Mouse (Mus musculus) thymus, adult 18-20 months (tissue): Measurements from ENCODE around the gene Manba.
"Not testable (repeated sequence)": the region's sequence is repeated elsewhere in the genome, so short reads cannot be mapped to it uniquely, and the experiment has no call there.

Experiments
- DNase-seq, 2 experiments: peaks; one replicate each; pipeline ENCODE4 v3.0.0; 2022; ENCODE audit warnings: mixed read lengths in 2 of 2

The Manba gene

DNA sequence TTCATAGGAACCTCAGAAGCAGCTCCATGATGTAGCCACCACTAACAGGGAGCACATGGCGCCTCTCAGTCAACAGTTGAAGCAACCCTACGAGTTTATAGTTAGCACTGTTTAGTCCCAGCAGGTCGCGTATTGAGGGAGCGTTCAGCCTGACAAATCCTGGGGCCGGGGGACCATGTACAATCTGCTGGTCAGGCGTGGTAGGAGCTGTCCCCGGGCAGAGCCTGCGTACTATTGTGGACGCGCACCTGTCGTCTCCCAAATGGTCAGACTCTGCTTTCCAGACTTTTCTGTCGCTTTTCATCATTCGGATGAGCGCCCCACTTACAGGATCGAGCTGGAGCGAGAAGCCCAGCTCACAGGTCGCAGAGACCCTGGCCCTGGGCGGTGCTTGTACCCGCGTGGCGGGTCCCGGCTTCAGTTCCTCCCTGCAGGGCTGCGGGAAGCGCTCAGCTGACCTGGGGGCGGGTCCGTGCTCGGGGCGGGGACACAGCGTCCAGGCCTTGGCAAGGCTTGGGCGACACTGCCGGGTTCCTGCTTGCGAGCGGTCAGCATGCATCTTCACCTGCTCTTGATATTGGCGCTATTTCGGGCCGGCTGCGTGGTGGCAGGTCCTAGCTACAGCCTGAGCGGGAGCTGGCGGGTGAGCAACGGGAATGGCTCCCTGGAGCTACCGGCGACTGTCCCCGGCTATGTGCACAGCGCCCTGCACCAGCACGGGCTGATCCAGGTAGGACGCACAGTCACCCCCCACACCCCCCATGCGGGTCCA is at the start of gene Manba:
TSS of gene Manba (plus strand) at position 484 of the 772 bp plus-strand sequence.
- DNase-seq, result peak; percentile 58

GRCm38 (mm10) chr3:135436901-135437616 is 48.4 kb upstream of the Manba start:
- DNase-seq, result no peak

- DNase-seq, result peak; percentile 99
Measured at GRCm38 (mm10) chr3:135437758-135438495, 47.5 kb upstream of the Manba start, which contains the start of gene Ube2d3. Gene Ube2d3 (plus strand): TSS chr3:135438149.

GRCm38 (mm10) chr3:135438531-135438912 is 46.9 kb upstream of the Manba start:
- DNase-seq, result peak; percentile 87 to 91

- peak; percentile 84 to 89 for DNase-seq
Measured at GRCm38 (mm10) chr3:135438913-135439531, 46.4 kb upstream of the Manba start.

DNA sequence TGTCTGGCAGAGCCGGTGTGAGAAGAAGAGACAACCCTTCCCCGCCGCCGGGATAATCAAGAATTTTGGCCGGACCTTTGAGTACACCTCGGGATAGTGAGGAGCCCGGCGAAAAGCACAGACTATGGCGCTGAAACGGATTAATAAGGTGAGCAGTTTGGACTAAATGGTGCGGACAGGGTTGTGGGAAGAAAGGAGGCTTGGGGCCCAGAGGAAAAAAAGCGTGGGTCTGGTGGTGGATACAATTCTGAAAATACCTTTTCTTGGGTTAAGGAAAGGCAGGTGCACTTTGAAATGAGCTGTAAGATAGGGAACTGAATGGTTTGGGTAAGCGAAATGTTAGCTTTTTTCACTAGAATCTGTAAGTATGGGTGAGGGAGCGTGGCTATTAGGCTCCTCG is 45.8 kb upstream of the Manba start:
- no peak for DNase-seq

DNA sequence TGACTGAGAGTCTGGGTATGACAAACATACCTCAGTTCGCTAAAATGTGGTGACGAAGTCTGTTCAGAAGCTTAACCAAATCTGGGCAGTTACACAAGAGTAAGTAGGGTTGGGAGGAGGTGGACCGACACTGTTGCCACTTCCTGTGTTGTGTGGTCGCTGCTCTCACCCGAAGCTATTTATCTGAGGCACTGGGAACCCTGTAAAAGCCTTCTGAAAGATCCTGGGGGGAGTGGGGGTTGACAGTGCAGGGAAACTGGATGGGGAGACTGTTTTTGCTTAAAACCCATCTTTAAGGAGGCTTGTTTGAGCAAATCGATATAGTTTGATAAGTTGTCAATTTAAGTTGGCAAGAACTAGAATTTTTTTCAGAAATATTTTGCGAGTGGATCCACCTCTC is 45.2 kb upstream of the Manba start:
- peak; percentile 20 to 57 for DNase-seq

- no peak for DNase-seq
Measured at GRCm38 (mm10) chr3:135440621-135441020, 44.8 kb upstream of the Manba start.

GRCm38 (mm10) chr3:135444930-135445329 is 40.5 kb upstream of the Manba start:
- DNase-seq, result no peak

DNA sequence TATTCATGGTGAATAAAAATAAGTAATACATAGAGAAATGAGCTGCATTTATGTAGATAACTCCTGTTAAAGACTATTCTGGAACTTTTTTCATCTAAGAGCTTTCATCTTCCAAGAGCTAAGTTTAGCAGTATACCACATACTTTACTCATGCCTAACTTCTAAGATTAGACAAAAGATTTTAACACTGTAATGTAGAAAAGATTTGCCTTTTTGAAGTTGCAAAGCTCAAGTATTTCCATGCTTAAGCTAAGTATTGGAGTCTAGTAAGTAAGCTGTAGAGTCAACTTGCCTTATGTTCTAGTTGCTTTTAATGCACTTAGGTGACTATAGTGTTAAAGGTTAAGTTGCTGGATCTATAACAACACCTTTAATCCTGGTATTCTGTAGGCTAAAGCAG is 26.4 kb upstream of the Manba start:
- no peak for DNase-seq

DNA sequence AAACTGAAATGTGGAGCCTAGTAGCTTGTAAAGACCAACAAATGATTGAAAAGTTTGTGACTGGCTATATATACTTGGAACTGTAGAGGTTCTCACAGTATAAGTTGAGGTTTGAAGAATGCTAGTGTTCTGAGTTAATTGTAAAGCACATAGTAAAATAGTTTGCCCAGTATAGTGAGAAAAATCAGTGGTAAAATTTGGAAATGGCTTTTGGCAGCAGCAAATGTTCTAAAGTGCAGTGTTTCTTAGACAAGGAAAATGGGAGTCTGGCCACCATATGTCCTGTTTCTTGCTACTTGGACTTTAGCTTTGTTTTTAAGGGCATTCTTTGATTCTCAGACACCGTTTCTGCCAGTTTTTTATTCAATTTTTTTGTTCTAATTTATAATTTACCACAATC is 17.0 kb upstream of the Manba start:
- DNase-seq, result no peak

DNA sequence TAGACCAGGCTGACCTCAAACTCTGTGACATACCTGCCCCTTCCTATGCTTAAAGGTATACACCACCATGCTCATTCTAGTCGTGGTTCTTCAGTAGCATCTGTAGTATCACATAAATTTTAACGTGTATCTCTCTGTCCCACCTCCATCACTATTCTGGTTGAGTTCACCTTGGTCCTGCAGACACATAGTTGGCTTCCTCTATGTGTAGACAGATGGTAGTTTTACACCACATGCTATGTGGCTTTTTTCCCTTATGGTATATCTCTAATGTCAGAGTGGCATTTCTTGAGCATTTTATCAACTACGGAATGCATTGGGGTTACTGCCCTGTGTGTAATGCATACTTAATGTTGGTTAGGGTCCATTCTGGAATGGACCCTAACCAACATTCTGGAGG is 16.3 kb upstream of the Manba start:
- DNase-seq, result no peak

GRCm38 (mm10) chr3:135469974-135470373 is 15.4 kb upstream of the Manba start:
- DNase-seq, result no peak

DNA sequence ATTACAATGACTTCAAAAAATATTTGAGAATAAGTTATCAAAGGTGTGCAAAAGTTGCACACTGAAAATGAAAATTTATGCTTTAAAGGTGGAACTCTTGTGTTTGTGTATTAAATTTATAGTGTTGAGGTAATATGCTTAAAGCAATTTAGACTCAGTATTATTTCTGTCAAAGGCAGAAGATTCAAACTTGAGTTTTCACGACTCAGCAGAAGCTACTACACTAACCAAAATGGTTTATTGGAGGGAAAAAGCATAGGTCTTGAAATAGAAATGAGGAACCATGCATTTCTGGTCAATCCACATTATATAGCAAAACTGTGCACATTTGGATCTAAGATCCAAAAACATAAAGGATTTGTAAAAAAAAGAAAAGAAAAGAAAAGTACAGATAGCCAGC is 14.6 kb upstream of the Manba start:
- DNase-seq, result no peak

DNA sequence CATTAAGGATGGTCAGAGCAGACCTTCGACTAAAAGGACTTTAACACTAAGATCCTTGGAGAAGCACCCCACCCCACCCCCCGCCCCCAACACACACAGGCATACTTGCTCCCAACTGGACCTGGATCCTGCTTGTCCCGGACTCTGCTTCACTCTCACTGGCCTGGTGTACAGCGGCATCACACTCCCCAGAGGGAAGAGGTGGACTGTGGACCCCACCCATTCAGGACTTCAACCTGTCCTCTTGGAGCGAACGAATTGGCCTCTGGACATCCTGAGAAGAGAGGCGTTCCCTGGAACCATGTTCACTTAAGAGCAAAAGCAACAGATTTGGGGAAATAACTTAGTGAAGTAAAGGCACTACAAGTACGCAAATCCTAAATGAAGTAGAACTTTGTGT is 10.4 kb upstream of the Manba start:
- no peak for DNase-seq

- DNase-seq, result no peak
Measured at GRCm38 (mm10) chr3:135476286-135476685, 9.1 kb upstream of the Manba start.

GRCm38 (mm10) chr3:135476977-135477376 is 8.4 kb upstream of the Manba start:
- no peak for DNase-seq

- not testable (repeated sequence) for DNase-seq
Measured at GRCm38 (mm10) chr3:135479090-135479489, 6.3 kb upstream of the Manba start.

- DNase-seq, result no peak
Measured at GRCm38 (mm10) chr3:135480767-135481166, 4.6 kb upstream of the Manba start.

DNA sequence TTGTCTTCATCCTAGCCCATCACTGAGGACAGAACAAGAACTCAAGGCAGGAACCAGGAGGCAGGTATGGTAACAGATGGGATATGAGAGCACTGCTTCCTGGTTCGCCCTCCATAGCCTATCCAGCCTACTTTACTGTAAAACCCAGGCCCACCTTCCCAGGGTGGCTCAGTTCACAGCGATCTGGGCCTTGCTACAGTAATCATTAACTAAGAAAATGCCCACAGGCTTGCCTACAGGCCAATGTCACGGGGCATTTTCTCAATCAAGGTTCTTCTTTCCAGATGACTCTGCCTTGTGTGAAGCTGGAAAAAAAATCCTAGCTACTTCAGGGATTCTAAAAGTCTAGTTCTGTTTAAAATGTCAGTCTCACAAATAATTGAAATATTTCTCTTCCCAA is 3.8 kb upstream of the Manba start:
- DNase-seq, result no peak

DNA sequence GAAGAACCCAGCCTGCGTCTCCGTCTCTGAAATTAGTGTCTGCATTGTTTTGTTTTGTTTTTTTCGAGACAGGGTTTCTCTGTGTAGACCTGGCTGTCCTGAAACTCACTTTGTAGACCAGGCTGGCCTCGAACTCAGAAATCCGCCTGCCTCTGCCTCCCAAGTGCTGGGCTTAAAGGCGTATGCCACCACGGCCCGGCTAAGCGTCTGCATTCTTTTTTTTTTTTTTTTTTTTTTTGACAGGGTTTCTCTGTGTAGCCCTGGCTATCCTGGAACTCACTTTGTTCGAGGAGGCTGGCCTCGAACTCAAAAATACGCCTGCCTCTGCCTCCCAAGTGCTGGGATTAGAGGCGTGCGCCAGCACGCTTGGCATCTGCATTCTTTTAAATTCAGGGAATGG is 761 bp upstream of the Manba start:
- DNase-seq, result not testable (repeated sequence)

GRCm38 (mm10) chr3:135485900-135486241 is 460 bp downstream of the Manba start:
- no peak for DNase-seq

DNA sequence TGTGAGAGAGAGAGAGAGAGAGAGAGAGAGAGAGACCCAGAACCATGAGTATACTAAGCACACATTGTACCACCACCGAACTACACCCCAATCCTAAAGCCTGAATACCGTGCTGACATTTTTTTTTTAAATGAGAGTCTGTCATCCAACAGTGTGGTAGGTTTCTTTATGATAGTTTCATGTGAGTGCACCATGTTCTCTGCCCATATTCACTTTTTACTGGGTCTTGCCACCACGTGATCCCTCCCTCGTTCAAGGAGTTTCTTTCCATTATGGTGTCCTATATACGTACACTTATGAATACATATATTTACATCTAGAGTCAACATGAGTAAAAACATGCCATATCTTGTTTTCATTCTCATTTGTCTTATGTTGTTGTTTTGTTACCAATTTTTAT is 940 bp downstream of the Manba start:
- DNase-seq, result no peak
